Mouse (Mus musculus): ENCODE measurements at regions not wholly inside any gene's neighbourhood (a gene's known extent, or its start where the extent isn't known, plus 50 kb on each side); places are given as distances from the start of the nearest gene placed in this dataset.

- TF ChIP-seq MXI1 (IDR thresholded peaks at IDR 0.05; ENCODE audit: low read depth, low read length) (no peak), MAFK (IDR thresholded peaks at IDR 0.05; ENCODE audit: borderline replicate concordance, low read depth, low read length) (no peak), KAT2A (conservative IDR thresholded peaks at IDR 0.05; ENCODE audit: low read depth, low read length) (no peak), MYC (IDR thresholded peaks at IDR 0.05; ENCODE audit: low read depth, low read length) (no peak), ZNF384 (IDR thresholded peaks at IDR 0.05; ENCODE audit: low read depth, low read length) (no peak), EP300 (IDR thresholded peaks at IDR 0.05; ENCODE audit: low read depth in 1 of 2, low read length in 2 of 2) (no peak), GABPA (IDR thresholded peaks at IDR 0.05; ENCODE audit: low read depth, low read length) (no peak), USF2 (IDR thresholded peaks at IDR 0.05; ENCODE audit: borderline replicate concordance in 1 of 2, insufficient read depth in 1 of 2, low read depth in 1 of 2, low read length in 2 of 2) (no peak), GATA1 (IDR thresholded peaks at IDR 0.05; ENCODE audit: low read depth, low read length) (no peak), ZC3H11A (IDR thresholded peaks at IDR 0.05; ENCODE audit: low read depth, low read length) (no peak), SIN3A (IDR thresholded peaks at IDR 0.05; ENCODE audit: low read length) (no peak), RAD21 (IDR thresholded peaks at IDR 0.05; ENCODE audit: low read depth, low read length) (no peak), E2F4 (IDR thresholded peaks at IDR 0.05; ENCODE audit: borderline replicate concordance, low read depth, low read length) (no peak), UBTF (IDR thresholded peaks at IDR 0.05; ENCODE audit: borderline replicate concordance, insufficient read depth, low read depth, low read length) (no peak), TCF12 (IDR thresholded peaks at IDR 0.05; ENCODE audit: low read depth, low read length) (no peak)
- no peaks in the 10 kb centered on the region for H3K4me1 ChIP-seq (ENCODE audit: control insufficient read depth in 1 of 2, insufficient read depth in 2 of 2, low read length in 2 of 2)
- no peak overlapping the region for H3K27ac ChIP-seq (ENCODE audit: control insufficient read depth, low read depth, low read length)
- no peaks in the 10 kb centered on the region for H3K36me3 ChIP-seq (ENCODE audit: control insufficient read depth in 1 of 2, insufficient read depth in 2 of 2, low read length in 2 of 2)
- no peak overlapping the region for H3K4me3 ChIP-seq (ENCODE audit: control insufficient read depth in 1 of 2, insufficient read depth in 1 of 2, low read depth in 2 of 2, low read length in 2 of 2)
- H3K9me3 ChIP-seq (replicated peaks; ENCODE audit: insufficient read depth, low read length): no peaks in the 10 kb centered on the region
- H3K27me3 ChIP-seq (ENCODE audit: control insufficient read depth in 1 of 2, insufficient read depth in 2 of 2, low read length in 2 of 2): no peaks in the 10 kb centered on the region
- DNase-seq (ENCODE audit: low read depth, low spot score): no peak
- no peak overlapping the region for H3K9ac ChIP-seq (ENCODE audit: control insufficient read depth, low read depth, low read length, poor library complexity, severe bottlenecking)
- no peaks in the 10 kb centered on the region for H3K79me2 ChIP-seq (ENCODE audit: control insufficient read depth, insufficient read depth, low read length, poor library complexity)
Measured at GRCm38 (mm10) chr7:136457867-136458448, 436.5 kb upstream of the Mgmt start.

GRCm38 (mm10) chr7:136477135-136477534 is 417.3 kb upstream of the Mgmt start:
- no peaks in the 10 kb centered on the region for H3K9me3 ChIP-seq (replicated peaks; ENCODE audit: insufficient read depth, low read length)
- no peak overlapping the region for H3K9ac ChIP-seq (ENCODE audit: control insufficient read depth, low read depth, low read length, poor library complexity, severe bottlenecking)
- no peak overlapping the region for H3K27ac ChIP-seq (ENCODE audit: control insufficient read depth, low read depth, low read length)
- no peak for DNase-seq (ENCODE audit: low read depth, low spot score)
- no peaks in the 10 kb centered on the region for H3K36me3 ChIP-seq (ENCODE audit: control insufficient read depth in 1 of 2, insufficient read depth in 2 of 2, low read length in 2 of 2)
- no peaks in the 10 kb centered on the region for H3K27me3 ChIP-seq (ENCODE audit: control insufficient read depth in 1 of 2, insufficient read depth in 2 of 2, low read length in 2 of 2)
- H3K4me3 ChIP-seq (ENCODE audit: control insufficient read depth in 1 of 2, insufficient read depth in 1 of 2, low read depth in 2 of 2, low read length in 2 of 2): no peak overlapping the region
- H3K4me1 ChIP-seq (ENCODE audit: control insufficient read depth in 1 of 2, insufficient read depth in 2 of 2, low read length in 2 of 2): no peaks in the 10 kb centered on the region
- H3K79me2 ChIP-seq (ENCODE audit: control insufficient read depth, insufficient read depth, low read length, poor library complexity): no peaks in the 10 kb centered on the region
- TF ChIP-seq ZKSCAN1 (IDR thresholded peaks at IDR 0.05; ENCODE audit: low read depth, low read length): no peak
- no peak for TF ChIP-seq HCFC1 (IDR thresholded peaks at IDR 0.05; ENCODE audit: low read depth, low read length)
- no peak for TF ChIP-seq TBP (IDR thresholded peaks at IDR 0.05; ENCODE audit: low read depth, low read length)
- no peak for TF ChIP-seq NRF1 (IDR thresholded peaks at IDR 0.05; ENCODE audit: insufficient read depth, low read depth, low read length, poor library complexity, severe bottlenecking)
- no peak for TF ChIP-seq POLR2A (IDR thresholded peaks at IDR 0.05; ENCODE audit: control insufficient read depth in 1 of 2, insufficient read depth in 1 of 2, low read depth in 1 of 2, low read length in 2 of 2, poor library complexity in 1 of 2)
- no peak for TF ChIP-seq MXI1 (IDR thresholded peaks at IDR 0.05; ENCODE audit: low read depth, low read length)
- no peak for TF ChIP-seq JUND (IDR thresholded peaks at IDR 0.05; ENCODE audit: low read depth, low read length)
- TF ChIP-seq TAL1 (IDR thresholded peaks at IDR 0.05; ENCODE audit: low read length): no peak
- TF ChIP-seq RAD21 (IDR thresholded peaks at IDR 0.05; ENCODE audit: low read depth, low read length): no peak
- TF ChIP-seq BHLHE40 (IDR thresholded peaks at IDR 0.05; ENCODE audit: borderline replicate concordance, low read depth, low read length): no peak

All from MEL (cell line).